Mouse (Mus musculus): ENCODE results near the gene Hpgds. TPM values are rescaled to one million over a fixed set of nuclear protein-coding genes. Genes with fewer than 3 reads are reported as not detected.

The Hpgds gene
- total RNA-seq, 1 experiment from 2014 or later = 2.6 TPM

Other genes with a start within 250 kb of the Hpgds start
- gene Smarcad1, start 102.3 kb downstream of the Hpgds start, total RNA-seq (2017) = 44.0 and 49.5 TPM in 2 replicates
- not detected in 2 replicates for gene C130060K24Rik, start 236.2 kb upstream of the Hpgds start, total RNA-seq (2017)

Measured in neutrophil, adult 5-6 weeks (primary cell).